Mouse (Mus musculus) midbrain, embryonic 13.5 days (tissue): ENCODE data around the gene Mfsd4a. TPM values are rescaled to one million over a fixed set of nuclear protein-coding genes. Genes with fewer than 3 reads are reported as not detected.

Experiments
- polyA plus RNA-seq: library from polyadenylated mRNA; unstranded; fragments of >200 nt; fragmentation: Nextera tagmentation; extraction: Ambion mirVana; gene quantifications from 2 replicates; pipeline ENCODE4 v1.2.1, GENCODE M21; 2015

The Mfsd4a gene
- polyA plus RNA-seq, 1 experiment from 2014 or later = 8.0 TPM

Other genes starting within 250 kb of the Mfsd4a start
- 14.1 and 14.4 TPM in 2 replicates for gene Slc41a1, start 240.6 kb downstream of the Mfsd4a start, polyA plus RNA-seq
- gene Rab29, start 200.8 kb downstream of the Mfsd4a start, polyA plus RNA-seq = 7.7 and 7.8 TPM in 2 replicates
- gene Nucks1, start 157.5 kb downstream of the Mfsd4a start, polyA plus RNA-seq = 60.4 and 69.2 TPM in 2 replicates
- 9.5 and 12.9 TPM in 2 replicates for gene Slc45a3, start 105.1 kb downstream of the Mfsd4a start, polyA plus RNA-seq
- gene Elk4, start 60.5 kb downstream of the Mfsd4a start, polyA plus RNA-seq = 10.9 and 12.6 TPM in 2 replicates
- gene Cdk18, start 71.6 kb upstream of the Mfsd4a start, polyA plus RNA-seq = 0.32 and 0.41 TPM in 2 replicates
- gene Lemd1, start 123.4 kb upstream of the Mfsd4a start, polyA plus RNA-seq = 19.5 and 22.5 TPM in 2 replicates
- gene AC124108.1, start 123.4 kb upstream of the Mfsd4a start, polyA plus RNA-seq = 5.6 and 6.1 TPM in 2 replicates
- 0.58 and 1.1 TPM in 2 replicates for gene Gm10188, start 161.7 kb upstream of the Mfsd4a start, polyA plus RNA-seq
- 6.3 and 6.7 TPM in 2 replicates for gene Klhdc8a, start 230.6 kb upstream of the Mfsd4a start, polyA plus RNA-seq
- gene Nuak2, start 248.1 kb upstream of the Mfsd4a start, polyA plus RNA-seq = 53.5 and 56.3 TPM in 2 replicates